Mouse (Mus musculus): Measurements from ENCODE around the gene Pigh.

- TF ChIP-seq CTCF (IDR thresholded peaks at IDR 0.05; ENCODE audit: extremely low read depth, insufficient read length, insufficient replicate concordance, low read depth, low read length) (no peak), POLR2A (IDR thresholded peaks at IDR 0.05; ENCODE audit: low read depth, low read length) (no peak)
Observed at GRCm38 (mm10) chr12:79138999-79139398, 49.5 kb upstream of the Pigh start.

Data from small intestine, adult 2 months (tissue).